Mouse (Mus musculus) heart, adult 2 months (tissue): ENCODE measurements around the gene Pnp2. TPM values are rescaled to one million over a fixed set of nuclear protein-coding genes. Genes with fewer than 3 reads are reported as not detected.
A peak's percentile ranks its signal among the peaks of the same experiment; 100 is the strongest.
"Not testable (repeated sequence)": the region's sequence is repeated elsewhere in the genome, so short reads cannot be mapped to it uniquely, and the experiment has no call there.

Experiments used
- DNase-seq, 2 experiments: peaks; one replicate each; pipeline ENCODE4 v3.0.0; 2021
- H3K27ac ChIP-seq: fragments of 200-600 bp; 2 replicates; pipeline ENCODE4 v1.8.1; 2022
- H3K27me3 ChIP-seq: fragments of 200-500 bp; 2 replicates; pipeline ENCODE4 v1.6.1; 2012; ENCODE audit warnings: mild to moderate bottlenecking, low read length, inconsistent platforms, mixed read lengths; ENCODE audit not compliant: control insufficient read depth, insufficient read depth
- H3K36me3 ChIP-seq: fragments of 200-500 bp; 2 replicates; pipeline ENCODE4 v1.6.1; 2012; ENCODE audit warnings: low read length, inconsistent platforms; ENCODE audit not compliant: control insufficient read depth, insufficient read depth
- H3K4me1 ChIP-seq: fragments of 200-500 bp; 2 replicates; pipeline ENCODE4 v1.6.1; 2011; ENCODE audit warnings: low read length; ENCODE audit not compliant: control insufficient read depth, insufficient read depth
- H3K4me3 ChIP-seq: fragments of 200-600 bp; 2 replicates; pipeline ENCODE4 v1.8.1; 2022
- H3K79me2 ChIP-seq: fragments of 200-500 bp; replicated peaks from 2 replicates; pipeline ENCODE4 v1.6.1; 2012; ENCODE audit warnings: mild to moderate bottlenecking, inconsistent platforms, low read length, moderate library complexity, mixed read lengths; ENCODE audit not compliant: control insufficient read depth, insufficient read depth
- H3K9ac ChIP-seq: fragments of 200-500 bp; 2 replicates; pipeline ENCODE4 v1.6.1; 2012; ENCODE audit warnings: low read depth, mild to moderate bottlenecking, control low read depth, inconsistent platforms, low read length, mixed read lengths
- CTCF ChIP-seq: fragments of 200-600 bp; IDR thresholded peaks from 2 replicates; pipeline ENCODE4 v1.8.1; 2022; ENCODE audit warnings: antibody characterized with exemption, mild to moderate bottlenecking, moderate library complexity
- EP300 ChIP-seq: fragments of 200-500 bp; IDR thresholded peaks from 2 replicates; pipeline ENCODE4 v1.6.1; 2011; ENCODE audit warnings: low read depth, low read length, control low read depth; ENCODE audit not compliant: insufficient read depth
- POLR2A ChIP-seq: fragments of 200-500 bp; IDR thresholded peaks from 2 replicates; pipeline ENCODE4 v1.6.1; 2011; ENCODE audit warnings: mild to moderate bottlenecking, low read depth, low read length, control low read depth; ENCODE audit not compliant: insufficient read depth
- WGBS: fragments of 180-500 bp; shearing (Covaris S2); methylation state at CpG from one replicate; pipeline ENCODE4 v1.1.7; 2018; 5-methylcytosine and 5-hydroxymethylcytosine counted together
- intact Hi-C: fragments of 180-260 bp; cut with DNase I; formaldehyde crosslinking; loops from one replicate; pipeline ENCODE4 v1.15.1; 2025
- polyA plus RNA-seq: library from polyadenylated mRNA; depleted of rRNA; stranded (reverse); fragments of >200 nt; gene quantifications from 2 replicates; pipeline ENCODE4 v1.2.3, GENCODE M21; 2012
- total RNA-seq, 2 experiments: library from RNA; stranded (reverse); gene quantifications; 2 replicates each; pipeline ENCODE4 v1.2.3; 2021

Gene Pnp2
- total and polyA plus RNA-seq, 3 experiments, result 0.52 to 1.1 (median 0.75) TPM

GRCm38 (mm10) chr14:50968216-50968980 is 12.6 kb downstream of the Pnp2 start:
- intact Hi-C loops, result loop anchor here (2.0 kb wide), 1 partner anchor 40 kb away; no protein-coding TSS in a partner anchor
- WGBS, result 86% methylated on average over 5 of the region's 5 CpGs
- Histone ChIP-seq H3K9ac (no peak overlapping the region), H3K4me3 (no peak overlapping the region), H3K36me3 (no peaks in the 10 kb centered on the region), H3K27me3 (no peaks in the 10 kb centered on the region), H3K27ac (no peak overlapping the region), H3K4me1 (peaks cover 5% of the 10 kb centered on the region), H3K79me2 (no peaks in the 10 kb centered on the region)
- DNase-seq, result no peak
- TF ChIP-seq CTCF, result no peak
- TF ChIP-seq POLR2A, result no peak
- TF ChIP-seq EP300, result no peak

GRCm38 (mm10) chr14:50969041-50969440 is 13.2 kb downstream of the Pnp2 start:
- Histone ChIP-seq H3K36me3 (no peaks in the 10 kb centered on the region), H3K27ac (peak overlapping the region; percentile 66), H3K79me2 (no peaks in the 10 kb centered on the region), H3K4me1 (peaks cover 5% of the 10 kb centered on the region), H3K27me3 (no peaks in the 10 kb centered on the region), H3K4me3 (no peak overlapping the region), H3K9ac (no peak overlapping the region)
- 17% methylated on average over 1 of the region's 1 CpGs for WGBS
- DNase-seq, result no peak
- intact Hi-C loops, result loop anchor here (2.0 kb wide), 1 partner anchor 40 kb away; no protein-coding TSS in a partner anchor
- TF ChIP-seq CTCF, result no peak
- TF ChIP-seq EP300, result no peak
- no peak for TF ChIP-seq POLR2A

GRCm38 (mm10) chr14:50969558-50970544 is 14.1 kb downstream of the Pnp2 start:
- Histone ChIP-seq H3K9ac (peak overlapping the region; percentile 12; the same call in 1 of the 2 replicates), H3K4me3 (no peak overlapping the region), H3K27ac (peak overlapping the region; percentile 66), H3K4me1 (peaks cover 5% of the 10 kb centered on the region), H3K27me3 (no peaks in the 10 kb centered on the region), H3K79me2 (no peaks in the 10 kb centered on the region), H3K36me3 (no peaks in the 10 kb centered on the region)
- WGBS, result 22% methylated on average over 12 of the region's 12 CpGs
- no peak for TF ChIP-seq POLR2A
- no peak for TF ChIP-seq CTCF
- TF ChIP-seq EP300, result no peak
- intact Hi-C loops, result loop anchor here (2.0 kb wide), 1 partner anchor 39 kb away; no protein-coding TSS in a partner anchor
- DNase-seq, result peak; percentile 46 to 51

GRCm38 (mm10) chr14:50970822-50971221 is 15.0 kb downstream of the Pnp2 start:
- TF ChIP-seq POLR2A, result no peak
- TF ChIP-seq EP300, result no peak
- TF ChIP-seq CTCF, result no peak
- WGBS, result 57% methylated on average over 1 of the region's 1 CpGs
- H3K27ac ChIP-seq, result no peak overlapping the region
- intact Hi-C loops, result no loop called here
- no peaks in the 10 kb centered on the region for H3K36me3 ChIP-seq
- peaks cover 5% of the 10 kb centered on the region for H3K4me1 ChIP-seq
- no peak overlapping the region for H3K9ac ChIP-seq
- no peaks in the 10 kb centered on the region for H3K79me2 ChIP-seq
- no peak for DNase-seq
- no peak overlapping the region for H3K4me3 ChIP-seq
- no peaks in the 10 kb centered on the region for H3K27me3 ChIP-seq

GRCm38 (mm10) chr14:50973054-50973453 is 17.3 kb downstream of the Pnp2 start:
- H3K27ac ChIP-seq, intact Hi-C loops: not testable (repeated sequence)
- 96% methylated on average over 5 of the region's 5 CpGs for WGBS

More at GRCm38 (mm10) chr14:50973054-50973453, 17.3 kb downstream of the Pnp2 start:
- not testable (repeated sequence) for H3K9ac ChIP-seq, H3K4me3 ChIP-seq, H3K36me3 ChIP-seq, H3K27me3 ChIP-seq, H3K79me2 ChIP-seq, DNase-seq
- peaks cover 10% of the 10 kb centered on the region for H3K4me1 ChIP-seq
